Mouse (Mus musculus) adipocyte (in vitro differentiated cells): ENCODE data around the gene Sparcl1.

Experiments used
- DNase-seq: peaks from one replicate; pipeline ENCODE4 v3.0.0-alpha.2; 2016; ENCODE audit warnings: low spot score

Sparcl1 gene

DNA sequence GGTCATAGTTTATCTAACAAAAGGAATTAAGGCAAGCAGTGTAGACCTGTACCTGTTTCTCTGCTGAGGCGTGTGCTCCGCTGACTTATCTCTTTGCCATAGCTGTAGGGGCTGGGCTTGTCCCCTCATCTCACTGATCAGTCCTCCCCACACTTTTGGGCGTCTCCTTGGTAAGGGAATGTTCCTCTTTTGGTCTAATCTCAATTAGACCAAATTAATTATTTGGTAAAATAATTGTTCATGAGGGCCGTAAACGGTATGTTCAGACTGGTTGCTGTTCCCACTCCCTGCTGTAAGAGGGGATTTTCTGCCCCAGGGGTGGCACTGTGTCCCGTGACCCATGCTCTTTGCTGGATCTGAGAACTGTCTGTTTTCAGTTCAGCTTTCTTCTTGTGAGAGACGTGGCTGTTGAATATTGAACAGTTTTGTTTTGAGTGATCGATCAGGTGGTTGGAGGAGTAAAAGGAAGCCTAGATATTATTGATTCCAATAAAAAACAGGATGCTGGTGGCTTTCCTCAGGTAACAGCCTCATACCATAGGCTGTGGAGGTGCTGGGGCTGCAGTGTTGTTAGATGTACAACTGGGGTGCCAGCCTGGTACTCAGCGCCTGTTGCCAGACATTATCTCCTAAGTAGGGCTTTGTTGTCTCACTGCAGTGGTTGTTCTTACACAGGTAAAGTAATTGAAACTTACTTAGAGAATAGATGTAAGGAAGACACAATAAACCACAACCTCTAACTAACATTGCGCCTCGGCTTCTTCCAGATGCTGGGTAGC is 50.6 kb downstream of the Sparcl1 start:
- DNase-seq = no peak

DNA sequence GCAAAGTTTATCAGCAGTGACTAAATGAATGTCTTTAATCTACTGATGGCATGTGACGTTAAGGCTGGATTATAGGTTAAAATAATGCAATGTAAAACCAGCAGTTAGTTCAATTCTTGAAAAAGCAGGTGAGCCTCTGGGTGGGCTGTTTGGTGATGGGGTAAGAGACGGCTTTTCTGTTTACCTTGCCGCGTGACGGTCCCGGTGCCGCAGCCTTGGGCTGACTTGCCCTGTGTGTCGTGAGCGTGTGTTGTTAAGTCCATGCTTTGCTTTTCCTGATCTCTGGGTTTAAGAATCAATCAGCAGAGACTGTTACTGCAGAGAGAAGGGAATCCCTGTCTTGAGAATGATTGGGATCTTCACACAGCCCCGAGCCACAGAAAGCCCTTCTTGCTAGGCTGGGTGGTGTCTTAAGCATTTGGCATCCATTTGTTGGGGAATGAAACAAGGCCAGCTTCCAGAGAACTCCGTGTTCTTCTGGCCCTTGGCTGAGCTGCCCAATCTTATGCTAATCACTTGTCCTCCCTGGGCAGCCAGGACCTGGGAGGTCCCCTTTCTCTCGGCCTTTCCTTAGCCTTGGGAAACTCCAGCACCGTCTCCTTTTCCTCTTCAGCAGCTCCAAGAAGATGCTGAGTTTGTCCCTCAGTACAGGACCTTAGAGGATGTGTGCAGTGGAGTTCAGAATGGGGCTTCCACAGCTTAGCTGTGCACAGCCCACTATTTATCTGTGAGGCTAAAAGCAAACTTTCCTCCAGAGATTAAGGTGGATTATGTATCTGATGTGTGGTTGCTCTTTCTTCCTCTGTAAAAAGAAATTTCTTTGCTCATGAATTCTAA is 51.4 kb downstream of the Sparcl1 start:
- peak; percentile 53 for DNase-seq

GRCm38 (mm10) chr5:104060429-104060828 is 53.1 kb downstream of the Sparcl1 start:
- no peak for DNase-seq

GRCm38 (mm10) chr5:104059628-104060027 is 53.9 kb downstream of the Sparcl1 start:
- no peak for DNase-seq

GRCm38 (mm10) chr5:104058021-104058420 is 55.5 kb downstream of the Sparcl1 start:
- no peak for DNase-seq

- peak; percentile 66 for DNase-seq
Measured at GRCm38 (mm10) chr5:104056295-104056694, 57.2 kb downstream of the Sparcl1 start.

- DNase-seq = no peak
Measured at GRCm38 (mm10) chr5:104055816-104056215, 57.7 kb downstream of the Sparcl1 start.

DNA sequence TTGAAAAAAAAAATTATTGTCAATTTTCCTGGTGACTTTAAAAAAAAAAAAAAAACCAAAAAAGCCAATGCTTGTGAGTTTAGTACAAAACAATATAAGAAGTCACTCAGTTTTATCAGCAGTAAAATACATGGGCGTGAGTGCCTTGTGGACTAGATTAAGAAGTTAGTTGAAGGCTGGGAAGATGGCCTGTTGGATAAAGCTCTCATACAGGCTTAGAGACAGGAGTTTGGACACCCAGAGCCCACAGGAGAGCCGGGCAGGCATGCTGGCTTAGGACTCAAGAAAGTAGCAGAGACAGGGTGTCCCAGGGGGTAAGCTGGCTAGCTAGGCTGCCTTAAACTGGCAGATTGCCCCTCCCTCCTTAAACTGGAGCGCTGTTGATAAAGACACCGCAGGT is 58.6 kb downstream of the Sparcl1 start:
- DNase-seq = no peak

- DNase-seq = peak; percentile 47
Measured at GRCm38 (mm10) chr5:104052956-104053355, 60.6 kb downstream of the Sparcl1 start.

DNA sequence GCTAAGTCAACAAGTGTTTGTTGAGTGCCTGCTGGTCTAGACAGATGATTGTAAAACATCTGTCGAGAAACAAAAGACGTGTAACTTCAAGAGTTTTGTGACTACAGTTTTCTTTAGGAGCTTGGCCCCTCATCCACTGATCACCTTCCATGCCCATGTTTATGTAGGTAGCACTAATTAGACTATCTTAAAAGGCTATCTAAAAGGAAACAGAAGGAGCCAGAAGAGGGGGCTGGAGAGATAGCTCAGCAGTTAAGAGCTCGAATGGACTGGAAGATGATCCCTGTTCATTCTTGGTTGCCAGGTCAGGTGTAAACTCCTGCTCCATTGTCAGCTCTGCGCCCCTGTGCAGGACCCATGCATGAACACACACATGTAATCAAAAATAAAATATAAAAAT is 65.4 kb downstream of the Sparcl1 start:
- peak; percentile 42 for DNase-seq

DNA sequence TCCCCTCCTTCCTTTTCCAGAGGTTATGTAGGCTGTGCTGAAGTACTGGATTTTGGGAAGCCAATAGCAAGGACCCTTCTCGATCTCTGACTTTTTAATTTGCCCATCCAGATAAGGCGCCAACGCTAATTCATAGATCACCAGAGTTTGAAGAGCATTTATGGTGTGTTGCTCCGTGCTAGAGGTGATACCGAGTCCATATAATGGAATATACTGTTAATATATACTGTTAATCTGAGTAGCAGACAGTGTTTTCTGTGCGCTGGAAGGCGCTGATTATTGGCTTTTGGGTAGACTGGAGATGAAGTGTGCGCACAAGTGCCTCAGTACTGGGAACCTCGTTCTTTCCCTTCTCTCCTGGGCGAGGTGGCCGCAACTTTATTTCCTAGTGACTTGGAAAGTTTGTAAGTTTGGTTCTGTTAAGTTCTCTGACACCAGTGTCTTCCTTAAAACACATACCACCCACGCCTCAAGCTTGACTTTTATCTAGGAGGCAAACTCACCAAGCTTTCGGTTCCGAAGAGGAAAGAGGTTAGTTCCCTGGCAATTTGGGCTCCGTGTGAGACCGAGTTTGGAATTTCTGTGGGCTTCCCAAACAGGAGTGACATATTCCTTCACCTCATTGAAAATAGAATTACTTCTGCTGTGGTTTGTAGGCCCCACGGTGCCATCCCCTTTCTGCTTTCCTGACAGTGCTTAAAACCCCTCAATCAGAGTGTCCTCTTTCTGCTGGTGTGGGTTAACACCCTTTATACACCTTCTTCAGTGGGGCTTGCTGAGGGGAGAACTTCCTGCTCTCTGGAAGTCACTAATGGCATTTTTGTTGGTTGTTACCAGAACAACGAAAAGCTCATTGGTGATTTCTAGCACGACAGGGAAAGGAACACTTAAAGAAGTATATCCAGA is 66.1 kb downstream of the Sparcl1 start:
- DNase-seq = peak; percentile 54

DNA sequence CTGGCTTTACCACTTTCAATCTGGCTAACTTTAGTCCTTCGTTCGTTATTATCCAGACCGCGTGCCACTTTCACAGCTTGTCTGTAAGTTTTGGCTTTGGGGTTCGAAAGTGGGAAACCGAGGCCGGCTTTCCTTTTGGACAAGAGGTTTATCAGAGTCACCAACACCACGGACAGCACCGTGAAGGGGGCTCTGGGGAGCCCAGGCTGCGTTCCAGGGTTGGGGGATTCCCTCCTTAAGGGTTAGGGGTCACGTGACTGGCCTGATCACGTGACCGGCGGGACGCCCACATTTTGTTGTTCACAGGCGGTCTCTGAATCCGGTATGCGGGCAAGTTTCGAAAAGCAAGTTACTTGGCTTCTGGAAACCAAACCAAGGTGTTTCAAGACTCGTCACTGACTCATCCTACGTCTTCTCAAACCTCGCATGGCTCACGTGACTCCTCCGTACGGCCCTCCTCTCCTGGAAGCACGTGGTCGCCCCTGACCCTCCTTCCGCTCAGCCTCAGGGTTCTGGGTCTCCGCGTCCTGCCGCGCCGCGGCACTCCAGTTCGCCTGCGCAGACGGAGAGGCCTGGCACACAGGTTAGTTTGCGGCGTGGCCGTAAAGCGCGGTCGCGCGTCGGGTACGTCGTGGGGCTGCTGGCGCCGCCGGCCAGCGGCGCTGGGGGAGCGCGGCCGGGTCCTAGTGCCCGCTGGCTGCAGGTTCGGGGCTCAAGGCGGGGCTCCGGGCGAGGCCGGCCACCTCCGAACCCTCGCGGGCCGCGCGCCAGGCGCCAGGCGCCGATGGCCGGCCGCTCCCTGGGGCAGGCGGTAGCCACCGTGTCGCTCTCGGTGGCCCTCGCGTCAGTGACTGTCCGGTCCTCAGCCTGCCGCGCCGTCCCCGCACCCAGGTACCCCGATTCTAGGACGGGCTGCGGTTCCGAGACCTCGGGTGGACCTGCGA is 67.0 kb downstream of the Sparcl1 start, which contains the start of gene Nudt9:
TSS of gene Nudt9 (plus strand) at position 51 of the 944 bp plus-strand sequence.
- DNase-seq = peak; percentile 96

DNA sequence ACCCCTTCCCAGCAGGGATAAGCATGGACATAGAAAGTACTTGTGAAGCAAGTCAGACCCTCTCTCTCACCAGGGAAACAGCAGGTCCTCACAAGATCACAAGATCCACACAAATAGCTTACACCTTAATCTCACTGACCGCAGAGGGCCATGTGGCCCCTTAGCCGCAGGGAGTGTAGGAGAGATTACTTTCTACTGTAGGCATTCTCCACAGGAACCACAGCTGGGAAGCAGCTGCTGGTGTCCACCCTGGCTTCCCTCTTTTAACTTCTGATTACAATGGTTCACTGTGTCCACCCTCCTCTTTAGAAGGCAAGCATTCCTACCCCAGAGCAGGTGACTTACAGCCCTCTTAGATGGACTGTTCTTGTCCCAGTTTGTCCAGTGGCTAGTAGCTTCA is 69.8 kb downstream of the Sparcl1 start:
- DNase-seq = no peak

- DNase-seq = peak; percentile 85
Measured at GRCm38 (mm10) chr5:104042906-104043305, 70.6 kb downstream of the Sparcl1 start.

DNA sequence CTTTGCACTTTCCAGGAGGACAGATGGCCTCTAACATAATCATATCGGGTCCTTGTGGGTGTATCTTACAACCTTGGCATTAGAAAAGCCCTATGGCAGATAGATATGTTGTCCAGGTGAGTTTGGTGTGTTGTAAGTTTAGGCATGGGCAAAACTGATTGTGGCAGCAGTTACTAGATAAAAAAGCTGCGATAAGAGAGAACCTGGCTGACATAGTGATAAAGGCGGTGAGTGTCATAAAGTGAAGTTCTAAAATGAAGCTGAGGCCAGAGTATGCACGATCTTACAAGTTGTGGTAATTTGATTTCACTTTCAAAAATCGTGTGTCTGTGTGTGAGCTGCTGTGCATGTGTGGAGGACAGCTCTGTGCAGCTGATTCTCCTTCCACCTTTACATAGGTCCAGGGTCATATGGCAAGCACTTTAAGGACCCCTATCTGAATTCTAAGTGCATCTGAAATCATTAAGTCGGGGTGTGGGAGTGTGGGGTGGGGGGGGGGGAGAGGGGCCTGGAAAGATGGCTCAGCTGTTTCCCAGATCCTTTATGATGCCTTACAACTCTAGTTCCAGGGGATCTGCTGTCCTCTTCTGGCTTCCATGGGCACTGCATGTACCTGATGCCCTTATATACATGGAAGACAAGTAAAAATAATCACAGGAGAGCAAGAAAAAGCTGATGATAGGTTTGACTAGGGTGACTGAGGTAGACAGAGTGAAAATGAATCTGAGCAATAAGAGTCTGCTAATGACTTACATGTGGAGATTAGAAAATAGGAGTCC is 74.2 kb downstream of the Sparcl1 start:
- DNase-seq = peak; percentile 59

DNA sequence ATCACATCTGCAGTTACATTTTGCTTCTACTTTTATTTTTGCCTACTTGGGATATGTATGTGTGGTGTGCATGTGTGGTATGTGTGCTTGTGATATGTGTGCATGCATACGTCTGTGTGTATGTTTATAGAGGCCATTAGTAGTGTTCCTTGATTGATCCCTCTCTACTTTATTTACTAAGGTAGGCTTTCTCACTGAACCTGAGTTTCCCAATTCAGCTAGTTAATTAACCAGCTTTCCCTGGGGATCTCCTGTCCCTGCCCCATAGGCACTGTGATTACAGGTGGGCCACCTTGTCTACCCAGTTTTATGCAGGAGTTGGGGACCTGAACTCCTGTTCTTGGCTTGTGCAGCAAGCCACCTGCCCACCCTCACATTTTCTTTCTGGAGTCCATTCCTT is 76.8 kb downstream of the Sparcl1 start:
- DNase-seq = no peak

- no peak for DNase-seq
Measured at GRCm38 (mm10) chr5:104035824-104036223, 77.7 kb downstream of the Sparcl1 start.

- DNase-seq = no peak
Measured at GRCm38 (mm10) chr5:104035066-104035465, 78.5 kb downstream of the Sparcl1 start.

DNA sequence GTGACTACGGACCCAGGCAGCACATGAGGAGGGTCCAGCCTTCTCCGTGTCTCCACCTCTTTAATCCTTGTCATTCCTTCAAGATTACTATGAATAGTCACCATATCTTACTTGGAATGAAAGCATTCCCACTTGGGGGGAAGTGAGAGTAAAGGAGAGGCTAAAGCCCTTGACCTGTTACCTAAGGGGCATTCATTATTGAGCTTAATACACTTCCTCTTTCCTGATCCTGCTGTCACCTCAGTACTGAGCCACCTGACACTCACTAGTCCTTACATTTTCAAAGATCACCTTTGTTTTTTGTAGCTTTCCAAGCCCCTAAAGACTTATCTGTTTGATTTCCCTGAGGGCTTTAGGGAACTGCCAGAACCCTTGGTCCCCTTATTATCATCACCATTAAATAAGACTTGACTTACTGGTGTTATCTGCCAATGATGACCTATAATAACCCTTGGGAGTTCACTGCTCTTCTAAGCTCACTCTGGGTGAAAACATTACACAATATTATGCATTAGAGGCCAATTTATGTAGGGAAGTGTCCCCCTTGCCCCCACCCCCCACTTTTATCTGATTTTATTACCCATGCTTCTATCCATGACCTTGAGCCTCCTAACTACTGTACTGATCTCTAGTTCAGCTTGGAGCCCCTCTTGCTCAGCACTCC is 81.0 kb downstream of the Sparcl1 start:
- no peak for DNase-seq
